Mouse (Mus musculus) T-helper 2 cell (primary cell): ENCODE measurements around the gene Elp6.

ENCODE experiments used
- in situ Hi-C: fragments of 300-600 bp; cut with MboI, MseI; formaldehyde crosslinking; loops from one replicate; pipeline ENCODE4 v1.15.1; 2025; ENCODE audit warnings: high pct_unique_total_duplicates

Gene Elp6

GRCm38 (mm10) chr9:110358341-110358740 is 53.4 kb downstream of the Elp6 start:
- in situ Hi-C loops: no loop called here

- in situ Hi-C loops: no loop called here
These were observed 56.3 kb downstream of the Elp6 start for GRCm38 (mm10) chr9:110361299-110361698.

GRCm38 (mm10) chr9:110362337-110362736 is 57.4 kb downstream of the Elp6 start:
- in situ Hi-C loops: no loop called here

- in situ Hi-C loops: no loop called here
These were observed 61.8 kb downstream of the Elp6 start for GRCm38 (mm10) chr9:110366746-110367145.

- in situ Hi-C loops: no loop called here
These were observed 64.9 kb downstream of the Elp6 start for GRCm38 (mm10) chr9:110369860-110370259.
